Comparison of ENCODE assay signal across 9 mouse cellular contexts in genomic region chrX:38771886-38772285, GRCm38 (mm10). TPM values are rescaled to one million over a fixed set of nuclear protein-coding genes. Genes with fewer than 3 reads are reported as not detected.
DNase-seq lines count a peak whose midpoint lies in the region; ATAC-seq lines count a peak whose summit lies in the region.
"Had no signal": no experiment of that assay in that cellular context is flagged by ENCODE, and none has a peak within 500 bp of the region (broad histone marks: within the 10 kb centered on the region; RNA-seq: fewer than 3 reads in every experiment).

No protein-coding gene starts in this region.

- H3K9ac ChIP-seq in heart, embryonic 11.5 days (ENCODE audit: low read depth, low read length): no peak overlapping the region
- H3K9ac ChIP-seq in neural tube, embryonic 13.5 days: no peak overlapping the region
- no peak overlapping the region for H3K9ac ChIP-seq in neural tube, embryonic 15.5 days (replicated peaks)
- H3K9ac ChIP-seq: lung, embryonic 15.5 days had no signal

- no peaks in the 10 kb centered on the region for H3K4me1 ChIP-seq in heart, embryonic 11.5 days (ENCODE audit: control insufficient read depth, insufficient read depth, low read length)
- H3K4me1 ChIP-seq in neural tube, embryonic 13.5 days (replicated peaks): no peaks in the 10 kb centered on the region
- no peaks in the 10 kb centered on the region for H3K4me1 ChIP-seq in neural tube, embryonic 15.5 days
- H3K4me1 ChIP-seq: lung, embryonic 15.5 days had no signal

- peak; percentile 0 for DNase-seq in heart, adult 8-10 months (ENCODE audit: low spot score)
- no peak for DNase-seq in neural tube, embryonic 10.5 days (ENCODE audit: extremely low spot score, low spot score)
- DNase-seq in heart, postnatal 10 days: peak; percentile 11 to 16
- DNase-seq in natural killer cell, adult 2 months (ENCODE audit: low spot score in 2 of 2): no peak
- DNase-seq in lung, adult 18-20 months: no peak

- intact Hi-C loops in heart, postnatal 10 days (cut with DNase I): loop anchor here (10.0 kb wide), 1 partner anchor 257 kb away; no protein-coding TSS in a partner anchor

- H3K4me2 ChIP-seq in heart, embryonic 11.5 days: no peak overlapping the region
- H3K4me2 ChIP-seq in neural tube, embryonic 13.5 days: no peak overlapping the region
- H3K4me2 ChIP-seq in neural tube, embryonic 15.5 days: no peak overlapping the region
- H3K4me2 ChIP-seq: lung, embryonic 15.5 days had no signal

- H3K36me3 ChIP-seq in heart, embryonic 11.5 days (ENCODE audit: control insufficient read depth, insufficient read depth, low read length): no peaks in the 10 kb centered on the region
- H3K36me3 ChIP-seq in neural tube, embryonic 13.5 days: no peaks in the 10 kb centered on the region
- no peaks in the 10 kb centered on the region for H3K36me3 ChIP-seq in neural tube, embryonic 15.5 days
- H3K36me3 ChIP-seq: lung, embryonic 15.5 days had no signal

- no peak for ATAC-seq in heart, embryonic 11.5 days (replicated peaks; ENCODE audit: insufficient number of reproducible peaks, low FRiP score, low TSS enrichment)
- ATAC-seq in neural tube, embryonic 13.5 days (ENCODE audit: low read depth): 0 out of 2 replicates have a peak, but pooled peaks have one; percentile 53
- ATAC-seq in neural tube, embryonic 15.5 days (ENCODE audit: low FRiP score): peak; percentile 57; the same call in 1 of the 2 replicates

- H3K27me3 ChIP-seq in heart, embryonic 11.5 days (ENCODE audit: control insufficient read depth, insufficient read depth, low read length): no peaks in the 10 kb centered on the region
- no peaks in the 10 kb centered on the region for H3K27me3 ChIP-seq in neural tube, embryonic 13.5 days
- H3K27me3 ChIP-seq in neural tube, embryonic 15.5 days (replicated peaks): no peaks in the 10 kb centered on the region
- H3K27me3 ChIP-seq: lung, embryonic 15.5 days had no signal

- 35% methylated on average over 3 of the region's 3 CpGs for WGBS in heart, embryonic 11.5 days (ENCODE audit: insufficient replicate concordance)
- 30% methylated on average over 3 of the region's 3 CpGs for WGBS in neural tube, embryonic 13.5 days
- 56% methylated on average over 3 of the region's 3 CpGs for WGBS in neural tube, embryonic 15.5 days

- no peak overlapping the region for H3K27ac ChIP-seq in heart, embryonic 11.5 days (ENCODE audit: low read depth, low read length)
- no peak overlapping the region for H3K27ac ChIP-seq in neural tube, embryonic 13.5 days (replicated peaks)
- H3K27ac ChIP-seq in neural tube, embryonic 15.5 days (replicated peaks): no peak overlapping the region
- H3K27ac ChIP-seq: lung, embryonic 15.5 days had no signal

- H3K4me3 ChIP-seq in heart, embryonic 11.5 days (ENCODE audit: low read depth, low read length): no peak overlapping the region
- no peak overlapping the region for H3K4me3 ChIP-seq in neural tube, embryonic 13.5 days
- no peak overlapping the region for H3K4me3 ChIP-seq in neural tube, embryonic 15.5 days (replicated peaks)
- H3K4me3 ChIP-seq: lung, embryonic 15.5 days had no signal

- no peaks in the 10 kb centered on the region for H3K9me3 ChIP-seq in heart, embryonic 11.5 days (replicated peaks; ENCODE audit: control insufficient read depth, low read length)
- H3K9me3 ChIP-seq in neural tube, embryonic 13.5 days: no peaks in the 10 kb centered on the region
- no peaks in the 10 kb centered on the region for H3K9me3 ChIP-seq in neural tube, embryonic 15.5 days (replicated peaks)
- H3K9me3 ChIP-seq: lung, embryonic 15.5 days had no signal

RNA-seq across cellular contexts. Expression of gene 6030498E09Rik, which starts 0.6 kb away (rescaled TPM):
- total RNA-seq in heart, adult 8-10 months (2022): not detected
- 2.7 and 2.8 TPM in 2 replicates for polyA plus RNA-seq in heart, embryonic 11.5 days (2014; fragmentation: Nextera tagmentation; extraction: Ambion mirVana)
- 0.23 TPM in 1 of 2 replicates, not detected in the other for polyA plus RNA-seq in neural tube, embryonic 13.5 days (2015; fragmentation: Nextera tagmentation; extraction: Ambion mirVana)
- not detected for total RNA-seq in heart, postnatal 10 days (2021)
- 0.23 TPM in 1 of 2 replicates, not detected in the other for polyA plus RNA-seq in neural tube, embryonic 15.5 days (2015; fragmentation: Nextera tagmentation; extraction: Ambion mirVana)
- polyA plus RNA-seq: lung, embryonic 15.5 days had no signal

Comparison
In these comparisons a context has a peak if more than half of its experiments do, and no peak if none do; other contexts are left out.
1. DNase-seq: peak in heart, adult 8-10 months (single experiment) and heart, postnatal 10 days (2 of 2); none in neural tube, embryonic 10.5 days (single experiment), natural killer cell, adult 2 months (0 of 2) and lung, adult 18-20 months (0 of 2).